Mouse (Mus musculus): Measurements from ENCODE around the gene Def6. TPM values are rescaled to one million over a fixed set of nuclear protein-coding genes. Genes with fewer than 3 reads are reported as not detected.

Def6 gene
- polyA plus RNA-seq, 1 experiment from 2014 or later = 3.7 TPM

GRCm38 (mm10) chr17:28263181-28263894, 55.8 kb downstream of the Def6 start:
- no peaks in the 10 kb centered on the region for H3K9me3 ChIP-seq
- no peak overlapping the region for H3K9ac ChIP-seq (replicated peaks)

DNA sequence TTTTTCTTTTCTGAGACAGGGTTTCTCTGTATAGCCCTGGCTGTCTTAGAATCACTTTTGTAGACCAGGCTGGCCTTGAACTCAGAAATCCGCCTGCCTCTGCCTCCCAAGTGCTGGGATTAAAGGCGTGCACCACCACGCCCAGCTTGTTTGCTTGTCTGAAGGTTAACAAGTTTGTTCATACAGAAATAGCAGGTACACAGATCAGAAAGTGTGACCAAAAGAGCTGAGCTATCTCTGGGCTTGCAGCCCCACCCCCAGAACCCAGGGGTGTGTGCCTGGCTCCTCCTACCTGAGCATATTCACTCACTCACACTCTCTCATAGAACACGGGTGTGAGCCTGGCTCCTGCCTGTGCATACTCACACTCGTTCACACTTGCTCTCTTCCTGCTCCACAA, 59.7 kb downstream of the Def6 start:
- 90% methylated on average over 5 of the region's 5 CpGs for WGBS
- no peak overlapping the region for H3K4me2 ChIP-seq (replicated peaks)
- H3K4me1 ChIP-seq = no peaks in the 10 kb centered on the region
- H3K27me3 ChIP-seq = no peaks in the 10 kb centered on the region
- H3K36me3 ChIP-seq = no peaks in the 10 kb centered on the region
- no peak for ATAC-seq (replicated peaks)
- H3K9me3 ChIP-seq = no peaks in the 10 kb centered on the region
- H3K27ac ChIP-seq (replicated peaks) = no peak overlapping the region
- H3K9ac ChIP-seq (replicated peaks) = no peak overlapping the region
- H3K4me3 ChIP-seq = no peak overlapping the region

More at GRCm38 (mm10) chr17:28263181-28263894, 55.8 kb downstream of the Def6 start:
- Histone ChIP-seq H3K27me3 (no peaks in the 10 kb centered on the region), H3K36me3 (no peaks in the 10 kb centered on the region), H3K4me2 (replicated peaks) (no peak overlapping the region), H3K4me1 (no peaks in the 10 kb centered on the region), H3K4me3 (no peak overlapping the region), H3K27ac (replicated peaks) (no peak overlapping the region)
- ATAC-seq (replicated peaks) = no peak
- WGBS = 71% methylated on average over 13 of the region's 13 CpGs

GRCm38 (mm10) chr17:28270165-28270564, 62.6 kb downstream of the Def6 start:
- H3K4me2 ChIP-seq (replicated peaks) = no peak overlapping the region
- H3K36me3 ChIP-seq = no peaks in the 10 kb centered on the region
- H3K9me3 ChIP-seq = no peaks in the 10 kb centered on the region
- no peak overlapping the region for H3K9ac ChIP-seq (replicated peaks)
- H3K27ac ChIP-seq (replicated peaks) = no peak overlapping the region
- H3K4me1 ChIP-seq = no peaks in the 10 kb centered on the region
- H3K27me3 ChIP-seq = no peaks in the 10 kb centered on the region
- ATAC-seq (replicated peaks) = no peak
- H3K4me3 ChIP-seq = no peak overlapping the region
- 84% methylated on average over 13 of the region's 13 CpGs for WGBS

- Histone ChIP-seq H3K36me3 (no peaks in the 10 kb centered on the region), H3K9ac (replicated peaks) (no peak overlapping the region; the same call in 1 of the 2 replicates), H3K27ac (replicated peaks) (no peak overlapping the region), H3K9me3 (no peaks in the 10 kb centered on the region), H3K4me2 (replicated peaks) (no peak overlapping the region), H3K27me3 (no peaks in the 10 kb centered on the region), H3K4me3 (no peak overlapping the region), H3K4me1 (no peaks in the 10 kb centered on the region)
- no peak for ATAC-seq (replicated peaks)
- WGBS = 81% methylated on average over 12 of the region's 12 CpGs
Observed at GRCm38 (mm10) chr17:28271537-28272266, 64.1 kb downstream of the Def6 start.

DNA sequence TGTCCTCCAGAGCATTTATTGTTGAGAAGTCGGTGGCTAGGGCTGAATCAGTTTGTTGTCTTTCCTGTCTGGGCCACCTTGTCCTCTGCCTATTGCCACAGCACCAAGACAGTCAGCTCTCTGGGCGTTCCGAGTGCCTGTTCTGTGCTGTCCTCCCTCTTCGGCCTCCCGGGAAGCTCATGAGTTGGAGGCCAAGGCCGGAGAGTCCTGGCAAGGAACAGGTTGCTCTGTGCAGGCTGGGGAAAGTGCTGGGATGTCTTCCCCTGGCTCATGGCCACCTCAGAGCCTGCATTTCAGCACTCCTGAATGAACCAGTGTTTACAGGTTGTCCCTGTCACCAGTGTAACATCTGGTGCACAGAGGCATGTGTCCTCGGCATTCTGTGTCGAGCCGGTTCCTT, 64.7 kb downstream of the Def6 start:
- Histone ChIP-seq H3K27me3 (no peaks in the 10 kb centered on the region), H3K4me3 (no peak overlapping the region), H3K9ac (replicated peaks) (no peak overlapping the region), H3K4me1 (no peaks in the 10 kb centered on the region), H3K4me2 (replicated peaks) (no peak overlapping the region), H3K27ac (replicated peaks) (no peak overlapping the region), H3K9me3 (no peaks in the 10 kb centered on the region), H3K36me3 (no peaks in the 10 kb centered on the region)
- 87% methylated on average over 9 of the region's 9 CpGs for WGBS
- no peak for ATAC-seq (replicated peaks)

DNA sequence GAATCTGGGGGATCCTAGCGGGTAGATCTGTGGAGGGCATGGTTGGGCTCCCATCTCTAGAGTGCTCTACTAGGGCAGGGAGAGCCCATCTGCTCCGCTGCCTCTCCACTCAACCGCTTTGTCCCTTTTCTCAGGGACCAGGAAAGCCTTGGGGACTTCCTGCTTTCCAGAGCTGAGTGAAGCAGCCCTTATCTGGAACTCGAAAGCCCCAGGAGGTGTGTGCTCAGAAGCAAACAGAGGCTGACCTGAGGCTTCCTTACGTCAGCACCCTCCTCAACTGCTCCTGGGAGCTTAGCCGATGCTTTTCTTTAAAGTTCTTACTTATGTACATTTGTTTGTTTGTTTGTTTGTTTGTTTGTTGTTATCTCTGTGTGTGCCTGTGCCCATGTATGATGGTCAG, 65.3 kb downstream of the Def6 start:
- ATAC-seq (replicated peaks) = no peak

GRCm38 (mm10) chr17:28274739-28275138, 67.2 kb downstream of the Def6 start:
- 77% methylated on average over 3 of the region's 3 CpGs for WGBS
- no peaks in the 10 kb centered on the region for H3K4me1 ChIP-seq
- no peak for ATAC-seq (replicated peaks)
- H3K36me3 ChIP-seq = no peaks in the 10 kb centered on the region
- no peak overlapping the region for H3K27ac ChIP-seq (replicated peaks)
- H3K27me3 ChIP-seq = no peaks in the 10 kb centered on the region
- H3K9me3 ChIP-seq = no peaks in the 10 kb centered on the region
- no peak overlapping the region for H3K4me2 ChIP-seq (replicated peaks)
- no peak overlapping the region for H3K9ac ChIP-seq (replicated peaks)
- H3K4me3 ChIP-seq = no peak overlapping the region

More for the DNA sequence above, 65.3 kb downstream of the Def6 start:
- Histone ChIP-seq H3K9ac (replicated peaks) (no peak overlapping the region), H3K4me3 (no peak overlapping the region), H3K4me1 (no peaks in the 10 kb centered on the region), H3K27ac (replicated peaks) (no peak overlapping the region), H3K27me3 (no peaks in the 10 kb centered on the region), H3K36me3 (no peaks in the 10 kb centered on the region), H3K9me3 (no peaks in the 10 kb centered on the region), H3K4me2 (replicated peaks) (no peak overlapping the region)
- 86% methylated on average over 6 of the region's 6 CpGs for WGBS

GRCm38 (mm10) chr17:28277226-28277625, 69.6 kb downstream of the Def6 start:
- no peaks in the 10 kb centered on the region for H3K27me3 ChIP-seq
- H3K9ac ChIP-seq (replicated peaks) = no peak overlapping the region
- H3K4me2 ChIP-seq (replicated peaks) = no peak overlapping the region
- no peaks in the 10 kb centered on the region for H3K4me1 ChIP-seq
- H3K27ac ChIP-seq (replicated peaks) = no peak overlapping the region
- ATAC-seq (replicated peaks) = no peak
- H3K36me3 ChIP-seq = no peaks in the 10 kb centered on the region
- H3K4me3 ChIP-seq = no peak overlapping the region
- no peaks in the 10 kb centered on the region for H3K9me3 ChIP-seq
- WGBS = 87% methylated on average over 14 of the region's 14 CpGs

DNA sequence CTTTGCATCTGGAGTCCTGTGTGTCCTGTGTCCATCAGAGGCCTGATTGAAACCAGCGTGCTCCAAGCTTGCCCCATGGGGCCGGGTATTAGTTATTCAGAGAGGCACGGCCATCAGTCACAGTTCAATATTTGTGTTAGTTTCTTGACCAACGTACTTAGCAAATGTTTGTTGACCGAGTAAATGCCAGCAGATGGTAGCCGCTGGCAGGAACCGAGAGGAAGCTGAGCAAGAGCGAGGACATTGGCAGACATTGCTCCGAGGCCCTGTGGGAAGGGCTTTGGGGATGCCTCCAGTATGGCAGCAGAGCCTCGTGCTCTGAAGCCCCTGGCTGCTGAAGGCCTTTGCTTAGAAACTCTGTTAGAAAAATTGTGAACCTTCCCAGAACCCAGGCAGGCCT, 70.1 kb downstream of the Def6 start:
- Histone ChIP-seq H3K4me1 (no peaks in the 10 kb centered on the region), H3K4me3 (no peak overlapping the region), H3K9me3 (no peaks in the 10 kb centered on the region), H3K36me3 (no peaks in the 10 kb centered on the region), H3K4me2 (replicated peaks) (no peak overlapping the region), H3K9ac (replicated peaks) (no peak overlapping the region), H3K27me3 (no peaks in the 10 kb centered on the region), H3K27ac (replicated peaks) (no peak overlapping the region)
- 77% methylated on average over 10 of the region's 10 CpGs for WGBS
- ATAC-seq (replicated peaks) = no peak

DNA sequence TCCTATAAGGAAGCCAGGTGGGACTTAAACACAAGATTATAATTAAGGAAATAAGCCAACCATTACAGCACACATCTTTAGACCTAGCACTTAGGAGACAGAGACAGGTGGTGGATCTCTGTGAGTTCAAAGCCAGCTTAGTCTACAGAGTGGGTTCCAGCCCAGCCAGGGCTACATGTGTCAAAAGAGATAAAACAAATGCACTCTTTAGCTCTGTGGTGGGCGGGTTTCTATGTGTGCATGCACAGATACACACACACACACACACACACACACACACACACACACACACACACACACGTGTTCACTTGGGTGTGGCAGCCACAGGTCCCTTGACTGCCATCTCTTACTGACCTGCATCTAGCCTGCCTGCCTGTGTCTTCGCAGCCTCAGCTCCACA, 70.6 kb downstream of the Def6 start:
- H3K4me2 ChIP-seq (replicated peaks) = no peak overlapping the region
- H3K27ac ChIP-seq (replicated peaks) = no peak overlapping the region
- 87% methylated on average over 3 of the region's 3 CpGs for WGBS
- H3K9ac ChIP-seq (replicated peaks) = no peak overlapping the region
- no peaks in the 10 kb centered on the region for H3K36me3 ChIP-seq
- H3K27me3 ChIP-seq = no peaks in the 10 kb centered on the region
- no peak for ATAC-seq (replicated peaks)
- no peaks in the 10 kb centered on the region for H3K4me1 ChIP-seq
- H3K4me3 ChIP-seq = no peak overlapping the region
- no peaks in the 10 kb centered on the region for H3K9me3 ChIP-seq

Measured in forebrain, embryonic 15.5 days (tissue).